Mouse (Mus musculus): ENCODE measurements around the gene Morc1.
A peak's percentile ranks its signal among the peaks of the same experiment; 100 is the strongest.

- TF ChIP-seq CTCF (IDR thresholded peaks at IDR 0.05; ENCODE audit: low read depth) (peak; percentile 84), EP300 (IDR thresholded peaks at IDR 0.05; ENCODE audit: low read depth) (no peak)
These were observed 139.3 kb downstream of the Morc1 start for GRCm38 (mm10) chr16:48570354-48570753.
